Mouse (Mus musculus): ENCODE measurements at regions not wholly inside any gene's neighbourhood (a gene's known extent, or its start where the extent isn't known, plus 50 kb on each side); places are given as distances from the start of the nearest gene placed in this dataset.
A peak's percentile ranks its signal among the peaks of the same experiment; 100 is the strongest.

DNA sequence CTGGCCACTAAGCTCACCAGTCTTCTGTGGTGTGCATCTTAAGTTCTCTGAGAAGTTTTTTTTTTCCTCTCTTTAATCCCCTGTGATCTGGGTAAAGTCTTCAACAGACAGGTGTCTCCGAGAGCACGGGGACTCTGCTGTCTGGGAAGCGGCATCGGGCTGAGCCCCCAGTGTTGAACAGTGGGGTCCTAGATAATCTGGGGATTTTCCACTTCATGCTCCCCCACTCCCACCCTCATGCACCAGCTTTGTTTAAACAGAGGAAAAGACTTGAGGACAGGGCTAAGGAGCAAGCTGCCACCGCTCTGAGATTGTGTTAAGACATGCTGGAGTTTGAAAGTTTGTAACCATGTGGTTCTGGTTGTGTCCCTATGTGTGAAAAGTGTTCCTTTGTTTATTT, 538.4 kb downstream of the Ccdc171 start:
- Histone ChIP-seq H3K4me3 (ENCODE audit: extremely low read depth, insufficient read depth, insufficient read length) (no peak overlapping the region), H3K36me3 (ENCODE audit: control insufficient read depth, insufficient read depth, low read length) (no peaks in the 10 kb centered on the region), H3K4me1 (ENCODE audit: control insufficient read depth, insufficient read depth, insufficient read length) (no peaks in the 10 kb centered on the region), H3K27ac (ENCODE audit: insufficient read depth, low read length) (no peak overlapping the region), H3K27me3 (ENCODE audit: control insufficient read depth, insufficient read depth, low read length) (no peaks in the 10 kb centered on the region)
- 91% methylated on average over 5 of the region's 5 CpGs for WGBS
- TF ChIP-seq CTCF (IDR thresholded peaks at IDR 0.05; ENCODE audit: extremely low read depth, insufficient read depth, insufficient read length, insufficient replicate concordance), result no peak
- TF ChIP-seq POLR2A (IDR thresholded peaks at IDR 0.05; ENCODE audit: low read depth, low read length), result no peak
- DNase-seq (ENCODE audit: low read depth in 1 of 2, low spot score in 2 of 2), result no peak

DNA sequence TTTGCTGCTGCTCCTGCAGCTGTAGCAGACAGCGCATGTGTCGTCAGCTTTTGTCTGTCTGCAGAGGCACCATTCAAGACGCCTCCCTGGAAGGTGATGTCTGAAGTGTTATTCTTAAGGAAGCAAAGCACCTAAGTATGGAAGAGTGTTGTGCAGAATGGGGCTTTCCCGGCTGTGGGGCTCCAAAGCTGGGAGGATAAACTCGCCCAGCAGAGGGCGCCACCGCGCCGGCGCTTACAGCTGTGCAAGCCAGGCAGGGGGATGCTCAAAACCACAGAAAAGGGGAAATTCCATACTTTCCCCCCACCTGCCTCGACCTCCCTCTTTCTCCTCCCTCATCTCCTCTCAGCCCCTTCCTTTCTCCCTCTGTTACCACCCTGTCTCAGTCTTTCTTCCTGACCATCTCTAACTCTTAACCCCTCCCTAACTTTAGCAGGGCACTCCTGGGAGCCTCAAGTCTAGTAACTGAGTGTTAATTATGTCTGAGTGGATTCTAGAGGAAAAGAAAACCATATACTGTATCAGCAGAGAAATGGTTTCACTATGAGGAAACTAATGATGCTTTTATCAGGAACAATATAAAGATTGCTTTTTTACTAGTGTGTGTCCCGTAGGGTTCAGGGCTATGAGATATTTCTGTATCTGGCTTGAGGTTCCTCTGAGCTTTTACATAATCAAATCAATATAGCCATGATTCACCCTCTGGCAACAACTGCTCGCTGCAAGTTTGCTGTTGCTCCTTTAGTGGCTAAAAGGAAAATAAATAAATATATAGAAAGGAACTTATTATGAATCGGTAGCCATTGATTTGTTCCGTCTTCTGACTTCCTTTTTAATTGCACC, 539.5 kb downstream of the Ccdc171 start:
- Histone ChIP-seq H3K4me1 (ENCODE audit: control insufficient read depth, insufficient read depth, insufficient read length) (no peaks in the 10 kb centered on the region), H3K4me3 (ENCODE audit: extremely low read depth, insufficient read depth, insufficient read length) (no peak overlapping the region), H3K27ac (ENCODE audit: insufficient read depth, low read length) (no peak overlapping the region), H3K36me3 (ENCODE audit: control insufficient read depth, insufficient read depth, low read length) (no peaks in the 10 kb centered on the region), H3K27me3 (ENCODE audit: control insufficient read depth, insufficient read depth, low read length) (no peaks in the 10 kb centered on the region)
- TF ChIP-seq CTCF (IDR thresholded peaks at IDR 0.05; ENCODE audit: extremely low read depth, insufficient read depth, insufficient read length, insufficient replicate concordance) (peak; percentile 26; the same call in 1 of the 2 replicates), POLR2A (IDR thresholded peaks at IDR 0.05; ENCODE audit: low read depth, low read length) (no peak)
- peak in 1 of 2 experiments; percentile 10 for DNase-seq (ENCODE audit: low read depth in 1 of 2, low spot score in 2 of 2)
- WGBS, result 31% methylated on average over 15 of the region's 15 CpGs

DNA sequence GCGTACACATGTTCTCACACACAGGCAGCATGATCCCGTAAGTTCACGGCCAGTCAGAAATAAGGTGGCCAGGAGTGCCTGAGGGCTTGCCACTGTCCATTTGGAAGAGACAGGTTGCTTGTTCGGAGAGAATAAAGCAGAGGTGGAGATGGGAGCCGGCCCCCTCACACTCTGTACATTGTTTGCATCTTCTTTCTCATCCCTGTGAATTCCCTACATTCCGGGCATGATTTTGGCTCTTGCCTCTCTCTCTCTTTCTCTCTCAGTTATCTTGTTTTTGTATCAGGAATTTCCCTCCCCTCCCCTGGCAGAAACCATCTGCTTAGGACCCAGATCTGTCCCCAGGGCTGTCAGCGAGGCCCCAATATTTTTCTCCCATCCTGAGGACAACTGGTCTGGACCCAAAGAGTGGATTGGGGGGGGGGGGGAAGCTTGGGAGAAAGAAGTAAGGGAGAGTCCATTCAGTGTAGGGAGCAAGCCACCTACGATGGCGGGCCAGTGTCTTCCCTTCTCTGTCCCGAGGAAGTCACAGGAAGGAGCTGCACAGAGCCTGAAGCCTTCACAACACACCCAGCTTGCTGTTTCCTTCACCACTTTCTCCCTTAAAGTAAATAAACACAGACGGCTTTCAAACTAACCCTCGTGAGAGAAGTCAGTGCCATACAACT, 540.2 kb downstream of the Ccdc171 start:
- H3K36me3 ChIP-seq (ENCODE audit: control insufficient read depth, insufficient read depth, low read length), result no peaks in the 10 kb centered on the region
- TF ChIP-seq CTCF (IDR thresholded peaks at IDR 0.05; ENCODE audit: extremely low read depth, insufficient read depth, insufficient read length, insufficient replicate concordance), result no peak
- no peak for TF ChIP-seq POLR2A (IDR thresholded peaks at IDR 0.05; ENCODE audit: low read depth, low read length)
- H3K4me1 ChIP-seq (ENCODE audit: control insufficient read depth, insufficient read depth, insufficient read length), result no peaks in the 10 kb centered on the region
- no peaks in the 10 kb centered on the region for H3K27me3 ChIP-seq (ENCODE audit: control insufficient read depth, insufficient read depth, low read length)
- 80% methylated on average over 12 of the region's 12 CpGs for WGBS
- no peak for DNase-seq (ENCODE audit: low read depth in 1 of 2, low spot score in 2 of 2)
- H3K4me3 ChIP-seq (ENCODE audit: extremely low read depth, insufficient read depth, insufficient read length), result no peak overlapping the region
- no peak overlapping the region for H3K27ac ChIP-seq (ENCODE audit: insufficient read depth, low read length)

DNA sequence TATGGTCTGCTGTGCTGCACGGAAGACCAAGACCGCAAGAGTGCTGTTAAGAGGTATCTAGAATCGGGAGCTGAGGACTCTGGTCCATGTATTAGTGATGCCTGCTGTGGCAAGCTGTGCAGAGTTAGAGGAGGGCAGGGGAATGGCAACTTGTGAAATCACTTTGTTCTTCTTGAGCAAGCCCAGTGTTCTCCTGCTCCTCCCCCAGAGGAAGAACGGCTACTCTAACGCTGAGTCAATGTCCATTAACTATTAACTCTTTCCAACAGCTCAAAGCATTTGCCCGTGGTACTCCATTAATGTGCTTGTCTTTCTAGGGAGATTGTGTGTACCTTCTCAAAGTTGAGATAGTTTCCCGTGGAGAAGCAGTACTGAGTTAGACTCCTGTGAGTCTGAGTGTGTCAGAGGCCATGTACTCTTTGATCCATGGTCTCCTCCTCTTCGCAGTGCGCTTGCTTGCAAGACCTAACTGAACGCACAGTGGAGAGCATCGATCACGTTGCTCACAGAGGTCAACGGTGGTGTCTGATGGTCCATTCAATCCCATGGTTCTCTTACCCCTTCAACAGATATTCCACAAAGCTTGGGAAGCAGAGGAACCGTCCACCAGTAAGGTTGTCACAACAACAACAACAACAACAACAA, 542.7 kb downstream of the Ccdc171 start:
- TF ChIP-seq POLR2A (IDR thresholded peaks at IDR 0.05; ENCODE audit: low read depth, low read length), result no peak
- TF ChIP-seq CTCF (IDR thresholded peaks at IDR 0.05; ENCODE audit: extremely low read depth, insufficient read depth, insufficient read length, insufficient replicate concordance), result no peak
- DNase-seq (ENCODE audit: low read depth in 1 of 2, low spot score in 2 of 2), result no peak
- Histone ChIP-seq H3K27me3 (ENCODE audit: control insufficient read depth, insufficient read depth, low read length) (no peaks in the 10 kb centered on the region), H3K36me3 (ENCODE audit: control insufficient read depth, insufficient read depth, low read length) (no peaks in the 10 kb centered on the region), H3K4me3 (ENCODE audit: extremely low read depth, insufficient read depth, insufficient read length) (no peak overlapping the region), H3K4me1 (ENCODE audit: control insufficient read depth, insufficient read depth, insufficient read length) (no peaks in the 10 kb centered on the region), H3K27ac (ENCODE audit: insufficient read depth, low read length) (no peak overlapping the region)
- WGBS, result 82% methylated on average over 14 of the region's 14 CpGs

DNA sequence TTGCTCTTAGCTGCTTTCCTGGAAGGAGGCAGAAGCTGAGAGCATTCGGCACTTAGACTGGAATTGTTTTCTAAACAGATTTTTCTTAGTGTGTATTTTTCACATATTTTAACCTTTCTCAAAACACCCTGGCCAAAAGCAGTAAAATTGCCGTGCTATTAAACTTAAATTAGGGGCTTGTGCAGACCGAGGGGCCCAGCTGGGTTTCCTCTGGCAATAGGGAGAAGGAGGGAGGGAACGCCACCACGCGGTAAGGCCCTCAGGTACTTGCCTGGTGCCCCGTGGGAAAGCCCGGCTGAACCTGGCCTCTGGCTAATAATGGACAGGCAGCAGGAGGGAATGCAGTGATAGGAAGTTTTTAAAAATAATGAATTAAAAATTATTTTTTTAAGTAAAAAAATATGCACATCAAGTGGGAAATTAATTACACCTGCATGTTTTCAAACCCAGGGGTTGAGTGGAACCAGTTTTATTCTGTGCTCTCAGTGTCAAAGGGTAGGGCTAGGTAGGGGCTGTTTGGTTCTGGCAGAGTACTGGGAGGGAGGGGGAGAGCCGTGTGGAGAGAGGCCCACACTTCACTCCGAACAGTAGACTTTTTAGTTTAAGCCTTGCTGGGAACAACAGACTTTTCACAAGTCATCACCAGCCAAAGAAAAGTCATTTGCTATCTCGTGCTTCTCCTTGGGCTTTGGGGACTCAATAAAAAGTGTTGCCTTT, 543.8 kb downstream of the Ccdc171 start:
- H3K36me3 ChIP-seq (ENCODE audit: control insufficient read depth, insufficient read depth, low read length), result no peaks in the 10 kb centered on the region
- 81% methylated on average over 11 of the region's 11 CpGs for WGBS
- no peak overlapping the region for H3K27ac ChIP-seq (ENCODE audit: insufficient read depth, low read length)
- H3K4me1 ChIP-seq (ENCODE audit: control insufficient read depth, insufficient read depth, insufficient read length), result no peaks in the 10 kb centered on the region
- TF ChIP-seq POLR2A (IDR thresholded peaks at IDR 0.05; ENCODE audit: low read depth, low read length) (no peak), CTCF (IDR thresholded peaks at IDR 0.05; ENCODE audit: extremely low read depth, insufficient read depth, insufficient read length, insufficient replicate concordance) (no peak)
- H3K4me3 ChIP-seq (ENCODE audit: extremely low read depth, insufficient read depth, insufficient read length), result no peak overlapping the region
- no peak for DNase-seq (ENCODE audit: low read depth in 1 of 2, low spot score in 2 of 2)
- H3K27me3 ChIP-seq (ENCODE audit: control insufficient read depth, insufficient read depth, low read length), result no peaks in the 10 kb centered on the region

DNA sequence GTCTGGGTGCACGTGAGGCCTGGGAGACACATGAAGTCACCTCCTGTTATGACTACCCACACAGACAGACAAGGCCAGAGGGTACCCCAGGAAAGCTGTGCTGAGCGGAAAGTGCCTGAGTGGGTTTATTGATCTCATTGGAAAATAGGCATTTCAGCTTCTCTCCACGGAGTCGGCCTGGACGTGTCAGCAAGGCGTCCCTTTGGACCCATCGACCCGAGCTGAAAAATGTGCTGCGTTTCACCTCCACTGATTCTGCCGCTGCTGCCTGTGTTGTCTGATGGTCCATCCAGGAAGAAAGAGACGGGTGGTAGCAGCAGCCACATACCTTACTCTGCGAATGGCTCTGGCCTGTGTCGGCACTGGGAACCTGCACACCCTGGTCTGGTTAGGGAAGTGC, 544.3 kb downstream of the Ccdc171 start:
- no peak for DNase-seq (ENCODE audit: low read depth in 1 of 2, low spot score in 2 of 2)
- no peak overlapping the region for H3K4me3 ChIP-seq (ENCODE audit: extremely low read depth, insufficient read depth, insufficient read length)
- 94% methylated on average over 13 of the region's 13 CpGs for WGBS
- no peaks in the 10 kb centered on the region for H3K27me3 ChIP-seq (ENCODE audit: control insufficient read depth, insufficient read depth, low read length)
- H3K27ac ChIP-seq (ENCODE audit: insufficient read depth, low read length), result no peak overlapping the region
- TF ChIP-seq POLR2A (IDR thresholded peaks at IDR 0.05; ENCODE audit: low read depth, low read length) (no peak), CTCF (IDR thresholded peaks at IDR 0.05; ENCODE audit: extremely low read depth, insufficient read depth, insufficient read length, insufficient replicate concordance) (no peak)
- H3K4me1 ChIP-seq (ENCODE audit: control insufficient read depth, insufficient read depth, insufficient read length), result no peaks in the 10 kb centered on the region
- H3K36me3 ChIP-seq (ENCODE audit: control insufficient read depth, insufficient read depth, low read length), result no peaks in the 10 kb centered on the region
